Mouse (Mus musculus): ENCODE measurements around the gene Gcc2. TPM values are rescaled to one million over a fixed set of nuclear protein-coding genes. Genes with fewer than 3 reads are reported as not detected.
"Not testable (repeated sequence)": the region's sequence is repeated elsewhere in the genome, so short reads cannot be mapped to it uniquely, and the experiment has no call there.

The Gcc2 gene
- polyA plus RNA-seq, 1 experiment from 2014 or later: 62.7 TPM

- no peak overlapping the region for H3K4me2 ChIP-seq
- peaks cover 39% of the 10 kb centered on the region for H3K36me3 ChIP-seq (replicated peaks)
- H3K9me3 ChIP-seq: no peaks in the 10 kb centered on the region
- no peak overlapping the region for H3K9ac ChIP-seq
- H3K4me3 ChIP-seq (replicated peaks): no peak overlapping the region
- no peaks in the 10 kb centered on the region for H3K27me3 ChIP-seq
- no peaks in the 10 kb centered on the region for H3K4me1 ChIP-seq
- WGBS: 93% methylated on average over 3 of the region's 3 CpGs
- H3K27ac ChIP-seq: no peak overlapping the region
- ATAC-seq (ENCODE audit: low FRiP score): no peak
Measured at GRCm38 (mm10) chr10:58306897-58307296, 51.6 kb downstream of the Gcc2 start.

GRCm38 (mm10) chr10:58310791-58311190, 55.5 kb downstream of the Gcc2 start:
- no peak overlapping the region for H3K27ac ChIP-seq
- no peaks in the 10 kb centered on the region for H3K4me1 ChIP-seq
- ATAC-seq (ENCODE audit: low FRiP score): no peak; the same call in 1 of the 2 replicates
- 70% methylated on average over 1 of the region's 1 CpGs for WGBS
- H3K4me3 ChIP-seq (replicated peaks): no peak overlapping the region
- H3K36me3 ChIP-seq (replicated peaks): peaks cover 38% of the 10 kb centered on the region
- H3K9me3 ChIP-seq: no peaks in the 10 kb centered on the region
- no peaks in the 10 kb centered on the region for H3K27me3 ChIP-seq
- no peak overlapping the region for H3K9ac ChIP-seq
- no peak overlapping the region for H3K4me2 ChIP-seq

GRCm38 (mm10) chr10:58312887-58313286, 57.6 kb downstream of the Gcc2 start:
- H3K4me1 ChIP-seq: no peaks in the 10 kb centered on the region
- H3K4me2 ChIP-seq: no peak overlapping the region
- no peak for ATAC-seq (ENCODE audit: low FRiP score)
- H3K27ac ChIP-seq: no peak overlapping the region
- peaks cover 29% of the 10 kb centered on the region for H3K36me3 ChIP-seq (replicated peaks)
- H3K9me3 ChIP-seq: no peaks in the 10 kb centered on the region
- H3K4me3 ChIP-seq (replicated peaks): no peak overlapping the region
- WGBS: 96% methylated on average over 5 of the region's 5 CpGs
- no peaks in the 10 kb centered on the region for H3K27me3 ChIP-seq
- H3K9ac ChIP-seq: no peak overlapping the region

- no peak overlapping the region for H3K27ac ChIP-seq
- no peaks in the 10 kb centered on the region for H3K27me3 ChIP-seq
- 85% methylated on average over 3 of the region's 3 CpGs for WGBS
- H3K9me3 ChIP-seq: no peaks in the 10 kb centered on the region
- H3K4me1 ChIP-seq: peaks cover 14% of the 10 kb centered on the region
- H3K36me3 ChIP-seq (replicated peaks): no peaks in the 10 kb centered on the region
- H3K4me2 ChIP-seq: no peak overlapping the region
- no peak overlapping the region for H3K4me3 ChIP-seq (replicated peaks)
- no peak for ATAC-seq (ENCODE audit: low FRiP score)
- no peak overlapping the region for H3K9ac ChIP-seq
Measured at GRCm38 (mm10) chr10:58320881-58321280, 65.6 kb downstream of the Gcc2 start.

GRCm38 (mm10) chr10:58322361-58323027, 67.2 kb downstream of the Gcc2 start:
- H3K27ac ChIP-seq: peak overlapping the region; percentile 73
- no peaks in the 10 kb centered on the region for H3K27me3 ChIP-seq
- peak overlapping the region; percentile 85 for H3K4me3 ChIP-seq (replicated peaks)
- peak overlapping the region; percentile 56 for H3K4me2 ChIP-seq
- H3K4me1 ChIP-seq: peaks cover 25% of the 10 kb centered on the region
- peak overlapping the region; percentile 39; the same call in 1 of the 2 replicates for H3K9ac ChIP-seq
- 38% methylated on average over 6 of the region's 6 CpGs for WGBS
- no peaks in the 10 kb centered on the region for H3K9me3 ChIP-seq
- H3K36me3 ChIP-seq (replicated peaks): no peaks in the 10 kb centered on the region
- ATAC-seq (ENCODE audit: low FRiP score): no peak

GRCm38 (mm10) chr10:58323028-58323991, 68.0 kb downstream of the Gcc2 start, which contains the start of gene Lims1:
TSS of gene Lims1 (plus strand) at chr10:58323466.
- ATAC-seq (ENCODE audit: low FRiP score): peak; percentile 97
- under 1% methylated on average over 75 of the region's 86 CpGs for WGBS
- H3K4me3 ChIP-seq (replicated peaks): peak within 1 kb of the TSS; percentile 85
- no peaks in the 10 kb centered on the region for H3K9me3 ChIP-seq
- H3K9ac ChIP-seq: peak within 1 kb of the TSS; percentile 82
- no peaks in the 10 kb centered on the region for H3K36me3 ChIP-seq (replicated peaks)
- peak within 1 kb of the TSS; percentile 85 for H3K27ac ChIP-seq
- peaks cover 25% of the 10 kb centered on the region for H3K4me1 ChIP-seq
- peak within 1 kb of the TSS; percentile 56 for H3K4me2 ChIP-seq
- no peaks in the 10 kb centered on the region for H3K27me3 ChIP-seq

GRCm38 (mm10) chr10:58326271-58326670, 71.0 kb downstream of the Gcc2 start:
- H3K9me3 ChIP-seq: no peaks in the 10 kb centered on the region
- no peak overlapping the region for H3K4me2 ChIP-seq
- peaks cover 25% of the 10 kb centered on the region for H3K4me1 ChIP-seq
- WGBS: 46% methylated on average over 3 of the region's 3 CpGs
- no peak overlapping the region for H3K9ac ChIP-seq
- no peak overlapping the region for H3K27ac ChIP-seq
- no peaks in the 10 kb centered on the region for H3K27me3 ChIP-seq
- H3K4me3 ChIP-seq (replicated peaks): no peak overlapping the region
- H3K36me3 ChIP-seq (replicated peaks): no peaks in the 10 kb centered on the region
- ATAC-seq (ENCODE audit: low FRiP score): no peak

- not testable (repeated sequence) for H3K27me3 ChIP-seq
Measured at GRCm38 (mm10) chr10:58327836-58328235, 72.5 kb downstream of the Gcc2 start.

GRCm38 (mm10) chr10:58328517-58329108, 73.3 kb downstream of the Gcc2 start:
- no peak overlapping the region for H3K4me3 ChIP-seq (replicated peaks)
- H3K27me3 ChIP-seq: no peaks in the 10 kb centered on the region
- no peak overlapping the region for H3K4me2 ChIP-seq
- no peaks in the 10 kb centered on the region for H3K36me3 ChIP-seq (replicated peaks)
- H3K9me3 ChIP-seq: no peaks in the 10 kb centered on the region
- 96% methylated on average over 8 of the region's 8 CpGs for WGBS
- ATAC-seq (ENCODE audit: low FRiP score): no peak
- H3K9ac ChIP-seq: no peak overlapping the region
- no peak overlapping the region for H3K27ac ChIP-seq
- H3K4me1 ChIP-seq: peaks cover 25% of the 10 kb centered on the region

More at GRCm38 (mm10) chr10:58327836-58328235, 72.5 kb downstream of the Gcc2 start:
- H3K36me3 ChIP-seq (replicated peaks); H3K9me3 ChIP-seq; H3K4me2 ChIP-seq; ATAC-seq (ENCODE audit: low FRiP score); H3K27ac ChIP-seq; H3K4me3 ChIP-seq (replicated peaks); H3K9ac ChIP-seq: not testable (repeated sequence)
- WGBS: 97% methylated on average over 6 of the region's 6 CpGs
- H3K4me1 ChIP-seq: peaks cover 25% of the 10 kb centered on the region

- ATAC-seq (ENCODE audit: low FRiP score): no peak
- H3K36me3 ChIP-seq (replicated peaks): no peaks in the 10 kb centered on the region
- H3K9ac ChIP-seq: no peak overlapping the region
- H3K27ac ChIP-seq: no peak overlapping the region
- H3K4me1 ChIP-seq: peaks cover 13% of the 10 kb centered on the region
- no peaks in the 10 kb centered on the region for H3K9me3 ChIP-seq
- no peak overlapping the region for H3K4me2 ChIP-seq
- H3K27me3 ChIP-seq: no peaks in the 10 kb centered on the region
- H3K4me3 ChIP-seq (replicated peaks): no peak overlapping the region
Measured at GRCm38 (mm10) chr10:58330635-58331034, 75.3 kb downstream of the Gcc2 start.

GRCm38 (mm10) chr10:58331741-58332140, 76.4 kb downstream of the Gcc2 start:
- no peak overlapping the region for H3K4me2 ChIP-seq
- H3K4me3 ChIP-seq (replicated peaks): no peak overlapping the region
- no peaks in the 10 kb centered on the region for H3K27me3 ChIP-seq
- H3K36me3 ChIP-seq (replicated peaks): no peaks in the 10 kb centered on the region
- ATAC-seq (ENCODE audit: low FRiP score): no peak
- H3K27ac ChIP-seq: no peak overlapping the region
- 0 out of 2 replicates have a peak, but pooled peaks cover 2% of the 10 kb centered on the region for H3K4me1 ChIP-seq
- no peak overlapping the region for H3K9ac ChIP-seq
- H3K9me3 ChIP-seq: no peaks in the 10 kb centered on the region

GRCm38 (mm10) chr10:58333414-58333813, 78.1 kb downstream of the Gcc2 start:
- Histone ChIP-seq H3K4me1 (peaks cover 6% of the 10 kb centered on the region), H3K27ac (no peak overlapping the region), H3K4me3 (replicated peaks) (no peak overlapping the region), H3K9ac (no peak overlapping the region), H3K9me3 (no peaks in the 10 kb centered on the region), H3K36me3 (replicated peaks) (no peaks in the 10 kb centered on the region), H3K27me3 (no peaks in the 10 kb centered on the region), H3K4me2 (no peak overlapping the region)
- ATAC-seq (ENCODE audit: low FRiP score): no peak
- 94% methylated on average over 5 of the region's 5 CpGs for WGBS

All from forebrain, embryonic 12.5 days (tissue).